In the genomic region with DNA sequence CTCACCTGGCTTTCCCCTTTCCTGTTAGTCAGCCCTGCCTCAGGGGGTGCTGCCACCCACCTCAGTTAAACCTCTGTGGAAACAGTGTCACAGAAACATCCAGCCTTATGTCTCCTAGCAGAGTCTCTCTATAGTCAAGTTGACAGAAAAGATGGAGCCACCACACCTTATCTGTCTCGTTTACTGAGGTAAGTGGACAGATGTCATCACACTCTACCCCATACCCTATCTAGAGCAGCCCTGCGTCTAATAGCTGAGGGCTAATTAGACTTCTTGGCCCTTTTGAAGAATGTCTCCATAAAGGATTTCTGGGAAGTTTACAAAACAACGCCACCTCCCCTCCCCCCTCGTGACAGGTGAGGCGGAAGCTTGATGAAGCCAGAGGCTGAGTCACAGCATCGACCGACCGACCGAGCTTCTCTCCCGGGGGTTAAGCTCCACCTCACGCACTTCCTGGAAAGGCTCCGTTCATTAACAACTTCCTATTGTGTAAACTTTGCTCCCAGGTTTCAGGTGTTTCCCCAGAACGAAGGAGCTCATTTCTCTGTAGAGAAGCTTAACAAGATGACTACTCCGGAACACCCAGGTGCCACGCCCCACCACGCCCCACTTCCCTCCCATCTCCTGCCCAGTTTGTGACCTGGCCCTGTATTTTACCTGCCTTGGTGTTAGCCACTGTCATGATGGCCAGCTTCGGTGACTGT, we compare ENCODE assay signal across 8 mouse cellular contexts.
DNase-seq lines count a peak whose midpoint lies in the region; ATAC-seq and TF ChIP-seq lines count a peak whose summit lies in the region.

No protein-coding gene starts in this region.

- DNase-seq in forebrain, postnatal 0 days, result no peak
- peak; percentile 73 for DNase-seq in CD4-positive, CD25-positive, alpha-beta regulatory T cell, adult 2 months (ENCODE audit: low read depth, low spot score)
- DNase-seq in lung, adult 2 months, result no peak
- no peak for DNase-seq in cerebellum, postnatal 25 days
- no peak for DNase-seq in cerebellum, adult 11 months

- no peak overlapping the region for H3K4me3 ChIP-seq in forebrain, embryonic 12.5 days (replicated peaks)
- no peak overlapping the region for H3K4me3 ChIP-seq in forebrain, postnatal 0 days (ENCODE audit: low read depth, low read length)
- H3K4me3 ChIP-seq in lung, adult 2 months (replicated peaks; ENCODE audit: extremely low read depth, low read depth, low read length), result peak overlapping the region; percentile 42
- peak overlapping the region; percentile 11; the same call in 1 of the 2 replicates for H3K4me3 ChIP-seq in stomach, embryonic 15.5 days (replicated peaks)

- H3K4me2 ChIP-seq in forebrain, embryonic 12.5 days, result peak overlapping the region; percentile 29
- no peak overlapping the region for H3K4me2 ChIP-seq in forebrain, postnatal 0 days (ENCODE audit: low read depth)
- H3K4me2 ChIP-seq in stomach, embryonic 15.5 days, result peak overlapping the region; percentile 43

- H3K9me3 ChIP-seq in forebrain, embryonic 12.5 days, result no peaks in the 10 kb centered on the region
- no peaks in the 10 kb centered on the region for H3K9me3 ChIP-seq in forebrain, postnatal 0 days (ENCODE audit: low read length)
- no peaks in the 10 kb centered on the region for H3K9me3 ChIP-seq in stomach, embryonic 15.5 days

- no peaks in the 10 kb centered on the region for H3K36me3 ChIP-seq in forebrain, embryonic 12.5 days (replicated peaks)
- H3K36me3 ChIP-seq in forebrain, postnatal 0 days (ENCODE audit: insufficient read depth), result no peaks in the 10 kb centered on the region
- H3K36me3 ChIP-seq in stomach, embryonic 15.5 days, result no peaks in the 10 kb centered on the region

- no peak overlapping the region for H3K27ac ChIP-seq in forebrain, embryonic 12.5 days
- no peak overlapping the region for H3K27ac ChIP-seq in forebrain, postnatal 0 days (ENCODE audit: low read depth, low read length)
- H3K27ac ChIP-seq in stomach, embryonic 15.5 days, result peak overlapping the region; percentile 32; the same call in 1 of the 2 replicates

- no peak for TF ChIP-seq CTCF in forebrain, postnatal 0 days (IDR thresholded peaks at IDR 0.05; ENCODE audit: low read depth)
- TF ChIP-seq CTCF in lung, adult 2 months (IDR thresholded peaks at IDR 0.05; ENCODE audit: insufficient read depth, low read length), result no peak

- peaks cover 6% of the 10 kb centered on the region; the same call in 1 of the 2 replicates for H3K27me3 ChIP-seq in forebrain, embryonic 12.5 days
- no peaks in the 10 kb centered on the region for H3K27me3 ChIP-seq in forebrain, postnatal 0 days (ENCODE audit: insufficient read depth, low read length)
- no peaks in the 10 kb centered on the region for H3K27me3 ChIP-seq in stomach, embryonic 15.5 days (replicated peaks)

- H3K4me1 ChIP-seq in forebrain, embryonic 12.5 days, result no peaks in the 10 kb centered on the region
- H3K4me1 ChIP-seq in forebrain, postnatal 0 days (ENCODE audit: insufficient read depth), result peaks cover 7% of the 10 kb centered on the region; the same call in 1 of the 2 replicates
- H3K4me1 ChIP-seq in lung, adult 2 months (ENCODE audit: control insufficient read depth, insufficient read depth, low read length), result peaks cover 3% of the 10 kb centered on the region; the same call in 1 of the 2 replicates
- H3K4me1 ChIP-seq in stomach, embryonic 15.5 days, result no peaks in the 10 kb centered on the region

- no peak for ATAC-seq in forebrain, embryonic 12.5 days (ENCODE audit: low FRiP score)
- no peak for ATAC-seq in forebrain, postnatal 0 days
- ATAC-seq in hematopoietic stem cell, adult 5-6 weeks (replicated peaks in 1 of 2; ENCODE audit: insufficient read depth in 1 of 2, low FRiP score in 2 of 2, low TSS enrichment in 1 of 2, low read depth in 1 of 2, poor library complexity in 2 of 2, severe bottlenecking in 2 of 2), result peak; percentile 56 to 70
- ATAC-seq in stomach, embryonic 15.5 days (ENCODE audit: insufficient read depth, low FRiP score, low read depth), result peak; percentile 70

- no peak for TF ChIP-seq POLR2A in lung, adult 2 months (IDR thresholded peaks at IDR 0.05; ENCODE audit: borderline replicate concordance, extremely low read depth, low read depth, low read length)

- WGBS in forebrain, embryonic 12.5 days, result 12% methylated on average over 17 of the region's 17 CpGs
- WGBS in forebrain, postnatal 0 days, result 10% methylated on average over 17 of the region's 17 CpGs
- WGBS in lung, adult 2 months, result 9% methylated on average over 17 of the region's 17 CpGs
- WGBS in stomach, embryonic 15.5 days, result 8% methylated on average over 17 of the region's 17 CpGs

- H3K9ac ChIP-seq in forebrain, embryonic 12.5 days, result no peak overlapping the region
- no peak overlapping the region for H3K9ac ChIP-seq in forebrain, postnatal 0 days
- H3K9ac ChIP-seq in stomach, embryonic 15.5 days, result no peak overlapping the region

Comparison
In these comparisons a context has a peak if more than half of its experiments do, and no peak if none do; other contexts are left out.
1. ATAC-seq: peak in hematopoietic stem cell, adult 5-6 weeks (2 of 2) and stomach, embryonic 15.5 days (single experiment); none in forebrain, embryonic 12.5 days (single experiment) and forebrain, postnatal 0 days (single experiment).
2. H3K4me3 ChIP-seq: peak in lung, adult 2 months (single experiment) and stomach, embryonic 15.5 days (single experiment); none in forebrain, embryonic 12.5 days (single experiment) and forebrain, postnatal 0 days (single experiment).